Mouse (Mus musculus): ENCODE measurements around the gene Arid1a. TPM values are rescaled to one million over a fixed set of nuclear protein-coding genes. Genes with fewer than 3 reads are reported as not detected.
A peak's percentile ranks its signal among the peaks of the same experiment; 100 is the strongest.

The Arid1a gene
- polyA plus RNA-seq, 1 experiment from 2014 or later: 40.5 TPM

DNA sequence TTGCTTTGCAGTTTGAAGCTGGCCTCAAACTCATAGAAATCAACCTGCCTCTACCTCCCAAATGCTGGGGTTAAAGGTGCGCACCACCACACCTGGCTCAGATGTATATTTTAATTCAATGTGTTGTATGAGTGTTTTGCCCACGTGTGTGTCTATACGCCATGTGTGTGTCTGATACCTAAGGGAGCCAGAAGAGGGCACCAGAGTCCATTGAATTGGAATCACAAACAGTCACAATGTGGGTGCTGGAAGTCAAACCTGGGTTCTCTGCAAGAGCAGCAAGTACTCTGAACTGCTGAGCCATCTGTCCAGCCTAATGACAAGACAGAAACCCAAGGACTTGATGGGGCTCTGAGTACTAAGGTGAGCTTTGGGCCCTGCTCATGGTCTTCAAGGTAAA lies 111.4 kb downstream of the Arid1a start:
- no peaks in the 10 kb centered on the region for H3K27me3 ChIP-seq (replicated peaks; ENCODE audit: control insufficient read depth, insufficient read depth, low read length)
- no peak for ATAC-seq (replicated peaks; ENCODE audit: low FRiP score, low TSS enrichment, low read depth)
- no peaks in the 10 kb centered on the region for H3K4me1 ChIP-seq (replicated peaks; ENCODE audit: control insufficient read depth, insufficient read depth, low read length)
- peaks cover 11% of the 10 kb centered on the region; the same call in 1 of the 2 replicates for H3K9me3 ChIP-seq (ENCODE audit: control insufficient read depth, low read length)
- H3K9ac ChIP-seq (ENCODE audit: low read length): no peak overlapping the region
- DNase-seq (ENCODE audit: low spot score): no peak
- WGBS: 87% methylated on average over 3 of the region's 3 CpGs
- no peak overlapping the region for H3K4me3 ChIP-seq (ENCODE audit: low read depth, low read length)
- H3K4me2 ChIP-seq (ENCODE audit: low read length): no peak overlapping the region; the same call in 1 of the 2 replicates
- H3K36me3 ChIP-seq (ENCODE audit: control insufficient read depth, insufficient read depth, low read length): no peaks in the 10 kb centered on the region
- no peak overlapping the region for H3K27ac ChIP-seq (ENCODE audit: low read depth)

- DNase-seq (ENCODE audit: low spot score) (no peak), ATAC-seq (replicated peaks; ENCODE audit: low FRiP score, low TSS enrichment, low read depth) (no peak)
- H3K27ac ChIP-seq (ENCODE audit: low read depth): no peak overlapping the region
- no peak overlapping the region for H3K4me3 ChIP-seq (ENCODE audit: low read depth, low read length)
- H3K4me1 ChIP-seq (replicated peaks; ENCODE audit: control insufficient read depth, insufficient read depth, low read length): peaks cover 9% of the 10 kb centered on the region
- no peaks in the 10 kb centered on the region for H3K9me3 ChIP-seq (ENCODE audit: control insufficient read depth, low read length)
- no peak overlapping the region for H3K4me2 ChIP-seq (ENCODE audit: low read length)
- no peaks in the 10 kb centered on the region for H3K36me3 ChIP-seq (ENCODE audit: control insufficient read depth, insufficient read depth, low read length)
- H3K27me3 ChIP-seq (replicated peaks; ENCODE audit: control insufficient read depth, insufficient read depth, low read length): no peaks in the 10 kb centered on the region
- H3K9ac ChIP-seq (ENCODE audit: low read length): no peak overlapping the region
- 80% methylated on average over 5 of the region's 5 CpGs for WGBS
Measured at GRCm38 (mm10) chr4:133634043-133634410, 122.5 kb downstream of the Arid1a start.

DNA sequence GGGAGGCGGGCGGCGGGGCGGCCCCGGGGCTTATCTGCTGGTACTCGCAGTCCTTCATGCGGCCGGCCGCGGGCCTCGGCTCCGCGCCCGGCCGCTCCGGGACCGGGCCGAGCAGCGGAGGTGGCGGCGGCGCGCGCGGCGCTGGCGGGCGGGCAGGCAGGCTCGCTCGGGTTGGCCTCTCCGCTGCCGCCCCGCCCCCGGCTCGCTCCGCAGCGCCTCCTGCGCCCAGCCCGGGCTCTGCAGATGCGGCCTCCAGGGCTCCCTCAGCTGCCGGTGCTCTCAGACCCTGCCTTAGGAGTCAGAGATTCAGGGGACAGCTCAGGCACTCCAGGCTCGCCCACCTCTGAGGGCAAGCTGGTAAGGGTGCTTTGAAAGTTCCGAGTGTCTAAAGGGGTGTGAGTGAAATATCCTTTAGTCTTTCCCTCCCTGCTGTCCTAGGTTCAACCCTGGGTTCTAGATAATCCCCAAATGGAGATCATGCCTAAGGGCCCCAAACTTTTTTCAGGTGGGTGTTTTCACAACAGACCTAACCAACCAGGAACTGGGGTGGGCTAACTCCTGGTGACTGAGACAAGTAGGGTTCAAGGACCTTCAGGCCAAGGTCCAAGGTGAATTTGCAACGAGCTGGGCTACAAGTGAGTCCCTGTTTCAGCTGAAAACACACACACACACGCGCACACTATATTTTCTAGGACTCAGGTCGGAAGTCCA lies 123.1 kb downstream of the Arid1a start:
- peak overlapping the region; percentile 88 for H3K4me2 ChIP-seq (ENCODE audit: low read length)
- ATAC-seq (replicated peaks; ENCODE audit: low FRiP score, low TSS enrichment, low read depth) (peak; percentile 84), DNase-seq (ENCODE audit: low spot score) (peak; percentile 95)
- H3K9ac ChIP-seq (ENCODE audit: low read length): peak overlapping the region; percentile 88
- WGBS: 9% methylated on average over 39 of the region's 47 CpGs
- H3K9me3 ChIP-seq (ENCODE audit: control insufficient read depth, low read length): no peaks in the 10 kb centered on the region
- no peaks in the 10 kb centered on the region for H3K27me3 ChIP-seq (replicated peaks; ENCODE audit: control insufficient read depth, insufficient read depth, low read length)
- H3K27ac ChIP-seq (ENCODE audit: low read depth): peak overlapping the region; percentile 54; the same call in 1 of the 2 replicates
- no peaks in the 10 kb centered on the region for H3K36me3 ChIP-seq (ENCODE audit: control insufficient read depth, insufficient read depth, low read length)
- H3K4me1 ChIP-seq (replicated peaks; ENCODE audit: control insufficient read depth, insufficient read depth, low read length): peaks cover 9% of the 10 kb centered on the region
- H3K4me3 ChIP-seq (ENCODE audit: low read depth, low read length): peak overlapping the region; percentile 74

DNA sequence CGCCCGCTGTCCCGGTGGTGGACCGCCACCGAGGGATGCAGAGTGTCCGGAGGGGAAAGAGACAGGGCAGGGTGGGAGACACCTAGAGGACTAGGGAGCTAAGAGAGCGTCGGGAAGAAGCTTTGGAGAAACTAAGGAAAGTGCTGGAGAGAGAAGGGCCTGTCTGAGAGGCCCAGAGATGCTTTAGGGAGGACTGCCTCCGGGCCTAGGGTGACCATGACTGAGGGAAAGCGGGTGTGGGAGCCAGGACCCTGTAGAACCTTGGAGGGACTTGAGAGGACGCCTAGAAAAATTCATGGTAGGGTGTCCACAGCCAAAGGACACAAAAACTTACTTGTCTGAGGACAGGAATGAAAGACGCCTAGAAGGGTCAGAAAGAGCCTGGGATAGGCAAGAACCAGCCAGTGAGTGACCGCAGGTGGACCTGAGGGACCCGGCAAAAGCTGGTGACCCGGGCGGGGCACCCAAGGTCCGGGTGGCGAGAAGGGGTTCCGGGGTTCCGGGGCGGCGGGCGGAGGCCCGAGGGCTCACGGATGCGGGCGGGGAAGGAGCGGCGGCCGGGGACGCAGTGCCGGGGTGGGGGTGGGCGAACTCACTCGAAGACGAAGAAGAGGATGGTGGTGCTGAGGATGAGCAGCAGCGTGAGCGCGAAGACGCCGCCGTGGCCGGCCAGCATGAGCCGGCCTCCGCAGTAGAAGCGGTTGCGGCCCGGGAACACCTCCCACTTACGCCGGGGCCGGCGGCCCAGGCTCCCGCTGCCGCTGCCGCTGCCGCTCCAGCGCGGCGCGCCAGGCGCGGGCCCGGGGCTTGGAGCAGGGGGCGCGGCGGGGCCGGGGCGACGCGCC lies 123.9 kb downstream of the Arid1a start:
- Histone ChIP-seq H3K4me1 (replicated peaks; ENCODE audit: control insufficient read depth, insufficient read depth, low read length) (peaks cover 9% of the 10 kb centered on the region), H3K9me3 (ENCODE audit: control insufficient read depth, low read length) (no peaks in the 10 kb centered on the region), H3K4me3 (ENCODE audit: low read depth, low read length) (peak overlapping the region; percentile 74), H3K4me2 (ENCODE audit: low read length) (peak overlapping the region; percentile 88), H3K27me3 (replicated peaks; ENCODE audit: control insufficient read depth, insufficient read depth, low read length) (no peaks in the 10 kb centered on the region), H3K27ac (ENCODE audit: low read depth) (peak overlapping the region; percentile 54), H3K9ac (ENCODE audit: low read length) (peak overlapping the region; percentile 88), H3K36me3 (ENCODE audit: control insufficient read depth, insufficient read depth, low read length) (no peaks in the 10 kb centered on the region)
- ATAC-seq (replicated peaks; ENCODE audit: low FRiP score, low TSS enrichment, low read depth) (peak; percentile 59), DNase-seq (ENCODE audit: low spot score) (peak; percentile 78)
- 3% methylated on average over 52 of the region's 69 CpGs for WGBS

GRCm38 (mm10) chr4:133631769-133632411 lies 124.7 kb downstream of the Arid1a start:
- Histone ChIP-seq H3K4me2 (ENCODE audit: low read length) (peak overlapping the region; percentile 88), H3K27me3 (replicated peaks; ENCODE audit: control insufficient read depth, insufficient read depth, low read length) (no peaks in the 10 kb centered on the region), H3K4me1 (replicated peaks; ENCODE audit: control insufficient read depth, insufficient read depth, low read length) (peaks cover 9% of the 10 kb centered on the region), H3K36me3 (ENCODE audit: control insufficient read depth, insufficient read depth, low read length) (peaks cover 2% of the 10 kb centered on the region), H3K4me3 (ENCODE audit: low read depth, low read length) (peak overlapping the region; percentile 74), H3K9ac (ENCODE audit: low read length) (peak overlapping the region; percentile 88), H3K27ac (ENCODE audit: low read depth) (0 out of 2 replicates have a peak overlapping the region, but pooled peaks have one; percentile 54), H3K9me3 (ENCODE audit: control insufficient read depth, low read length) (no peaks in the 10 kb centered on the region)
- DNase-seq (ENCODE audit: low spot score) (no peak), ATAC-seq (replicated peaks; ENCODE audit: low FRiP score, low TSS enrichment, low read depth) (0 out of 2 replicates have a peak, but pooled peaks have one; percentile 3)
- 49% methylated on average over 9 of the region's 9 CpGs for WGBS

GRCm38 (mm10) chr4:133631071-133631768 lies 125.3 kb downstream of the Arid1a start:
- no peak overlapping the region for H3K9ac ChIP-seq (ENCODE audit: low read length)

DNA sequence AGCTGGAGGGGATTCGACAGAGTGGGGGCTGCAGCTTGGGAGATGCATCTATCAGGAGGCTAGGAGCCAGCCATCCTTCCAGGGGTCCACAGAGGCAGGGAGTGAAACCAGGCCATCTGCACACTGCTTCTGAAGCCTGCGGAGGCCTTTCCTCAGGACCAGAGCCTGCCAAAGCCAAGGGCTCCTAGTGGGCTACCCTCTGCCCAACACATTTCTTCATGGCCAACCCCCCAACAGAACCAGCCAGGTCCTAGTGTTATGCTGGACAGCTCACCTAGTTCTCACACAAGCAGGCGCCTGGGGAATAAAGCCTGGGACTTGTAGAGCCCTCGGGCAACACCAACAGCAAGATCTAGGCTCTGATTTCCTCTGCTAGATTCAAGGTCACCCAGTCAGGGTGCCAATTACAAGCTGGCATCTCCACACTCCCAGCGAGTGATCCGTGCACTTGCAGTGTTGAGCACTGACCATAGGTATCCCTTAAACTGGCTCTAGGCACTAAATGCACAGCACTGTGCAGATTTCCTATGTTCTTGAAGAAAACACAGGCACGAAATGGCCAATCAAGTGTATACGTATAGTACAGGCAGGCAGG lies 126.1 kb downstream of the Arid1a start:
- no peak overlapping the region for H3K4me2 ChIP-seq (ENCODE audit: low read length)
- H3K9me3 ChIP-seq (ENCODE audit: control insufficient read depth, low read length): no peaks in the 10 kb centered on the region
- no peaks in the 10 kb centered on the region for H3K27me3 ChIP-seq (replicated peaks; ENCODE audit: control insufficient read depth, insufficient read depth, low read length)
- peaks cover 9% of the 10 kb centered on the region for H3K4me1 ChIP-seq (replicated peaks; ENCODE audit: control insufficient read depth, insufficient read depth, low read length)
- DNase-seq (ENCODE audit: low spot score) (no peak), ATAC-seq (replicated peaks; ENCODE audit: low FRiP score, low TSS enrichment, low read depth) (no peak)
- no peak overlapping the region for H3K27ac ChIP-seq (ENCODE audit: low read depth)
- H3K4me3 ChIP-seq (ENCODE audit: low read depth, low read length): no peak overlapping the region
- no peak overlapping the region for H3K9ac ChIP-seq (ENCODE audit: low read length)
- peaks cover 15% of the 10 kb centered on the region for H3K36me3 ChIP-seq (ENCODE audit: control insufficient read depth, insufficient read depth, low read length)
- 91% methylated on average over 8 of the region's 8 CpGs for WGBS

More at GRCm38 (mm10) chr4:133631071-133631768, 125.3 kb downstream of the Arid1a start:
- Histone ChIP-seq H3K4me2 (ENCODE audit: low read length) (peak overlapping the region; percentile 88; the same call in 1 of the 2 replicates), H3K4me3 (ENCODE audit: low read depth, low read length) (no peak overlapping the region), H3K9me3 (ENCODE audit: control insufficient read depth, low read length) (no peaks in the 10 kb centered on the region), H3K27ac (ENCODE audit: low read depth) (no peak overlapping the region), H3K27me3 (replicated peaks; ENCODE audit: control insufficient read depth, insufficient read depth, low read length) (no peaks in the 10 kb centered on the region), H3K36me3 (ENCODE audit: control insufficient read depth, insufficient read depth, low read length) (peaks cover 8% of the 10 kb centered on the region), H3K4me1 (replicated peaks; ENCODE audit: control insufficient read depth, insufficient read depth, low read length) (peaks cover 9% of the 10 kb centered on the region)
- WGBS: 80% methylated on average over 14 of the region's 14 CpGs
- ATAC-seq (replicated peaks; ENCODE audit: low FRiP score, low TSS enrichment, low read depth) (no peak), DNase-seq (ENCODE audit: low spot score) (no peak)

DNA sequence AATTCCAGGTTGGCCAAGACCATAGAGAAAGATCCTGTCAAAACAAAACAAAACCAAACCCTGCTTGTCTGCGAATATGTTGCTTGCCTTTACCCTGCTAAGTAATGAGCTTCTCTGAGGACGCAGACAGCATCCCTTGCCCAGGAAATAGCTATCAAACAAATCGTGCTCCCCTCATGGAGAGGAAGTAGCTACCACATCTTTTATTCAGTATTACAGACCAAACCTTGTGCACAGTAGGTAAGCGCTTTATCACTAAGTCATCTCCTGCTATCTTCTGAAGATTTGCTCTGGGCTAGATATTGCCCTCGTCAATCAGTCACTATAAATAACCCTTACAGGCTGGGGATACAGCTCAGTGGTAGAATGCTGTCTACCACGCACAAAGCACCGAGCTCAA lies 127.4 kb downstream of the Arid1a start:
- Histone ChIP-seq H3K9ac (ENCODE audit: low read length) (no peak overlapping the region), H3K4me2 (ENCODE audit: low read length) (no peak overlapping the region), H3K27me3 (replicated peaks; ENCODE audit: control insufficient read depth, insufficient read depth, low read length) (no peaks in the 10 kb centered on the region), H3K4me3 (ENCODE audit: low read depth, low read length) (no peak overlapping the region), H3K27ac (ENCODE audit: low read depth) (no peak overlapping the region), H3K36me3 (ENCODE audit: control insufficient read depth, insufficient read depth, low read length) (peaks cover 26% of the 10 kb centered on the region), H3K4me1 (replicated peaks; ENCODE audit: control insufficient read depth, insufficient read depth, low read length) (peaks cover 9% of the 10 kb centered on the region), H3K9me3 (ENCODE audit: control insufficient read depth, low read length) (no peaks in the 10 kb centered on the region)
- ATAC-seq (replicated peaks; ENCODE audit: low FRiP score, low TSS enrichment, low read depth): no peak
- no peak for DNase-seq (ENCODE audit: low spot score)
- WGBS: 78% methylated on average over 7 of the region's 7 CpGs

Measured in intestine, embryonic 14.5 days (tissue).